Mouse (Mus musculus): ENCODE results near the gene Itpr1. TPM values are rescaled to one million over a fixed set of nuclear protein-coding genes. Genes with fewer than 3 reads are reported as not detected.

Gene Itpr1
- polyA plus RNA-seq, 1 experiment = 68.2 TPM

GRCm38 (mm10) chr6:108338362-108338761 lies 125.5 kb downstream of the Itpr1 start:
- no peak for TF ChIP-seq CTCF (conservative IDR thresholded peaks at IDR 0.05; ENCODE audit: insufficient read depth, insufficient read length, low read depth, low read length)
- no peak for TF ChIP-seq POLR2A (IDR thresholded peaks at IDR 0.05; ENCODE audit: low read depth, low read length)
- Histone ChIP-seq H3K36me3 (ENCODE audit: control insufficient read depth, insufficient read depth, low read length) (no peaks in the 10 kb centered on the region; the same call in 1 of the 2 replicates), H3K4me1 (ENCODE audit: control insufficient read depth, insufficient read depth, low read length) (peaks cover 17% of the 10 kb centered on the region; the same call in 1 of the 2 replicates), H3K27me3 (replicated peaks; ENCODE audit: control insufficient read depth, insufficient read depth, low read length) (no peaks in the 10 kb centered on the region), H3K4me3 (ENCODE audit: insufficient read depth, low read depth, low read length) (no peak overlapping the region), H3K27ac (ENCODE audit: insufficient read depth, low read depth, low read length) (no peak overlapping the region)
- 92% methylated on average over 5 of the region's 5 CpGs for WGBS
- DNase-seq = no peak

GRCm38 (mm10) chr6:108342989-108343388 lies 130.1 kb downstream of the Itpr1 start:
- DNase-seq = no peak
- H3K36me3 ChIP-seq (ENCODE audit: control insufficient read depth, insufficient read depth, low read length) = no peaks in the 10 kb centered on the region; the same call in 1 of the 2 replicates
- no peak overlapping the region for H3K4me3 ChIP-seq (ENCODE audit: insufficient read depth, low read depth, low read length)
- H3K27me3 ChIP-seq (replicated peaks; ENCODE audit: control insufficient read depth, insufficient read depth, low read length) = no peaks in the 10 kb centered on the region
- H3K27ac ChIP-seq (ENCODE audit: insufficient read depth, low read depth, low read length) = no peak overlapping the region
- TF ChIP-seq CTCF (conservative IDR thresholded peaks at IDR 0.05; ENCODE audit: insufficient read depth, insufficient read length, low read depth, low read length) (no peak), POLR2A (IDR thresholded peaks at IDR 0.05; ENCODE audit: low read depth, low read length) (no peak)
- WGBS = 70% methylated on average over 5 of the region's 5 CpGs
- no peaks in the 10 kb centered on the region for H3K4me1 ChIP-seq (ENCODE audit: control insufficient read depth, insufficient read depth, low read length)

- H3K4me1 ChIP-seq (ENCODE audit: control insufficient read depth, insufficient read depth, low read length) = no peaks in the 10 kb centered on the region
- H3K36me3 ChIP-seq (ENCODE audit: control insufficient read depth, insufficient read depth, low read length) = no peaks in the 10 kb centered on the region; the same call in 1 of the 2 replicates
- H3K27ac ChIP-seq (ENCODE audit: insufficient read depth, low read depth, low read length) = peak overlapping the region; percentile 46
- H3K27me3 ChIP-seq (replicated peaks; ENCODE audit: control insufficient read depth, insufficient read depth, low read length) = no peaks in the 10 kb centered on the region
- TF ChIP-seq POLR2A (IDR thresholded peaks at IDR 0.05; ENCODE audit: low read depth, low read length) = no peak
- TF ChIP-seq CTCF (conservative IDR thresholded peaks at IDR 0.05; ENCODE audit: insufficient read depth, insufficient read length, low read depth, low read length) = peak; percentile 39; the same call in 1 of the 2 replicates
- H3K4me3 ChIP-seq (ENCODE audit: insufficient read depth, low read depth, low read length) = no peak overlapping the region
- peak; percentile 31 for DNase-seq
- WGBS = 44% methylated on average over 4 of the region's 4 CpGs
These were observed 130.9 kb downstream of the Itpr1 start for GRCm38 (mm10) chr6:108343781-108344310.

- TF ChIP-seq CTCF (conservative IDR thresholded peaks at IDR 0.05; ENCODE audit: insufficient read depth, insufficient read length, low read depth, low read length) (no peak), POLR2A (IDR thresholded peaks at IDR 0.05; ENCODE audit: low read depth, low read length) (no peak)
- Histone ChIP-seq H3K27me3 (replicated peaks; ENCODE audit: control insufficient read depth, insufficient read depth, low read length) (no peaks in the 10 kb centered on the region), H3K27ac (ENCODE audit: insufficient read depth, low read depth, low read length) (no peak overlapping the region), H3K4me3 (ENCODE audit: insufficient read depth, low read depth, low read length) (no peak overlapping the region), H3K36me3 (ENCODE audit: control insufficient read depth, insufficient read depth, low read length) (peaks cover 13% of the 10 kb centered on the region; the same call in 1 of the 2 replicates), H3K4me1 (ENCODE audit: control insufficient read depth, insufficient read depth, low read length) (no peaks in the 10 kb centered on the region)
- DNase-seq = no peak
- WGBS = 89% methylated on average over 2 of the region's 2 CpGs
These were observed 137.9 kb downstream of the Itpr1 start for GRCm38 (mm10) chr6:108350801-108351200.

- H3K4me3 ChIP-seq (ENCODE audit: insufficient read depth, low read depth, low read length) = no peak overlapping the region
- 61% methylated on average over 8 of the region's 8 CpGs for WGBS
- no peaks in the 10 kb centered on the region for H3K4me1 ChIP-seq (ENCODE audit: control insufficient read depth, insufficient read depth, low read length)
- DNase-seq = no peak
- TF ChIP-seq POLR2A (IDR thresholded peaks at IDR 0.05; ENCODE audit: low read depth, low read length) (no peak), CTCF (conservative IDR thresholded peaks at IDR 0.05; ENCODE audit: insufficient read depth, insufficient read length, low read depth, low read length) (no peak)
- H3K27ac ChIP-seq (ENCODE audit: insufficient read depth, low read depth, low read length) = no peak overlapping the region
- no peaks in the 10 kb centered on the region for H3K27me3 ChIP-seq (replicated peaks; ENCODE audit: control insufficient read depth, insufficient read depth, low read length)
- peaks cover 15% of the 10 kb centered on the region for H3K36me3 ChIP-seq (ENCODE audit: control insufficient read depth, insufficient read depth, low read length)
These were observed 139.1 kb downstream of the Itpr1 start for GRCm38 (mm10) chr6:108351998-108352397.

GRCm38 (mm10) chr6:108367412-108367811 lies 154.5 kb downstream of the Itpr1 start:
- H3K36me3 ChIP-seq (ENCODE audit: control insufficient read depth, insufficient read depth, low read length) = peaks cover 17% of the 10 kb centered on the region
- DNase-seq = no peak

GRCm38 (mm10) chr6:108369031-108369430 lies 156.1 kb downstream of the Itpr1 start:
- H3K4me1 ChIP-seq (ENCODE audit: control insufficient read depth, insufficient read depth, low read length) = peaks cover 4% of the 10 kb centered on the region; the same call in 1 of the 2 replicates
- no peaks in the 10 kb centered on the region for H3K27me3 ChIP-seq (replicated peaks; ENCODE audit: control insufficient read depth, insufficient read depth, low read length)
- TF ChIP-seq CTCF (conservative IDR thresholded peaks at IDR 0.05; ENCODE audit: insufficient read depth, insufficient read length, low read depth, low read length) (no peak), POLR2A (IDR thresholded peaks at IDR 0.05; ENCODE audit: low read depth, low read length) (no peak)

More at GRCm38 (mm10) chr6:108367412-108367811, 154.5 kb downstream of the Itpr1 start:
- H3K27ac ChIP-seq (ENCODE audit: insufficient read depth, low read depth, low read length) = no peak overlapping the region
- H3K27me3 ChIP-seq (replicated peaks; ENCODE audit: control insufficient read depth, insufficient read depth, low read length) = no peaks in the 10 kb centered on the region
- WGBS = 72% methylated on average over 4 of the region's 4 CpGs
- TF ChIP-seq CTCF (conservative IDR thresholded peaks at IDR 0.05; ENCODE audit: insufficient read depth, insufficient read length, low read depth, low read length) = peak; percentile 44; the same call in 1 of the 2 replicates
- TF ChIP-seq POLR2A (IDR thresholded peaks at IDR 0.05; ENCODE audit: low read depth, low read length) = no peak
- H3K4me1 ChIP-seq (ENCODE audit: control insufficient read depth, insufficient read depth, low read length) = peaks cover 4% of the 10 kb centered on the region; the same call in 1 of the 2 replicates
- H3K4me3 ChIP-seq (ENCODE audit: insufficient read depth, low read depth, low read length) = no peak overlapping the region

More at GRCm38 (mm10) chr6:108369031-108369430, 156.1 kb downstream of the Itpr1 start:
- 76% methylated on average over 11 of the region's 11 CpGs for WGBS
- Histone ChIP-seq H3K27ac (ENCODE audit: insufficient read depth, low read depth, low read length) (no peak overlapping the region), H3K4me3 (ENCODE audit: insufficient read depth, low read depth, low read length) (no peak overlapping the region), H3K36me3 (ENCODE audit: control insufficient read depth, insufficient read depth, low read length) (peaks cover 12% of the 10 kb centered on the region)
- DNase-seq = peak; percentile 54
